18 mouse cellular contexts compared by ENCODE assay signal in genomic region chr3:65230978-65231377, GRCm38 (mm10).
DNase-seq lines count a peak whose midpoint lies in the region; ATAC-seq and TF ChIP-seq lines count a peak whose summit lies in the region.
"Had no signal": no experiment of that assay in that cellular context is flagged by ENCODE, and none has a peak within 500 bp of the region (broad histone marks: within the 10 kb centered on the region; RNA-seq: fewer than 3 reads in every experiment).

No protein-coding gene starts in this region.

- WGBS in forebrain, postnatal 0 days, result 76% methylated on average over 1 of the region's 1 CpGs
- 95% methylated on average over 1 of the region's 1 CpGs for WGBS in forebrain, embryonic 11.5 days
- WGBS in midbrain, embryonic 16.5 days, result 38% methylated on average over 1 of the region's 1 CpGs
- WGBS in midbrain, embryonic 10.5 days, result 65% methylated on average over 1 of the region's 1 CpGs

- H3K36me3 ChIP-seq in forebrain, postnatal 0 days (ENCODE audit: insufficient read depth), result no peaks in the 10 kb centered on the region
- no peaks in the 10 kb centered on the region for H3K36me3 ChIP-seq in forebrain, embryonic 11.5 days (ENCODE audit: control insufficient read depth, insufficient read depth, low read length)
- no peaks in the 10 kb centered on the region for H3K36me3 ChIP-seq in midbrain, embryonic 16.5 days (ENCODE audit: control insufficient read depth, insufficient read depth, low read length)
- no peaks in the 10 kb centered on the region for H3K36me3 ChIP-seq in midbrain, embryonic 10.5 days
- H3K36me3 ChIP-seq: embryonic facial prominence, embryonic 12.5 days; forebrain, embryonic 12.5 days; G1E; heart, embryonic 15.5 days had no signal

- no peak for ATAC-seq in forebrain, postnatal 0 days
- ATAC-seq in forebrain, embryonic 11.5 days (replicated peaks; ENCODE audit: low FRiP score), result no peak
- peak; percentile 48; the same call in 1 of the 2 replicates for ATAC-seq in midbrain, embryonic 16.5 days
- ATAC-seq: CD4-positive, CD25-positive, alpha-beta regulatory T cell, adult 4 months had no signal

- H3K4me2 ChIP-seq in forebrain, postnatal 0 days (ENCODE audit: low read depth), result no peak overlapping the region
- no peak overlapping the region for H3K4me2 ChIP-seq in forebrain, embryonic 11.5 days (ENCODE audit: low read depth, low read length, severe bottlenecking)
- no peak overlapping the region for H3K4me2 ChIP-seq in midbrain, embryonic 16.5 days (ENCODE audit: low read length)
- H3K4me2 ChIP-seq: embryonic facial prominence, embryonic 12.5 days; forebrain, embryonic 12.5 days; heart, embryonic 11.5 days; heart, embryonic 15.5 days had no signal

- no peak overlapping the region for H3K9ac ChIP-seq in forebrain, postnatal 0 days
- no peak overlapping the region for H3K9ac ChIP-seq in forebrain, embryonic 11.5 days (ENCODE audit: low read length)
- no peak overlapping the region for H3K9ac ChIP-seq in midbrain, embryonic 16.5 days (ENCODE audit: low read depth, low read length)
- H3K9ac ChIP-seq: embryonic facial prominence, embryonic 12.5 days; forebrain, embryonic 12.5 days; heart, embryonic 15.5 days had no signal

- no peak for DNase-seq in forebrain, postnatal 0 days
- no peak for DNase-seq in forebrain, embryonic 11.5 days (ENCODE audit: low spot score)
- DNase-seq in layer of hippocampus, adult 2 months (ENCODE audit: low spot score in 2 of 2), result no peak
- no peak for DNase-seq in layer of hippocampus, postnatal 14 days (ENCODE audit: low spot score in 2 of 2)
- no peak for DNase-seq in midbrain, embryonic 10.5 days (ENCODE audit: low spot score)
- no peak for DNase-seq in kidney, postnatal 14 days
- DNase-seq: adrenal gland, postnatal 10 days; B cell, adult 2 months; gastrocnemius, postnatal 14 days; heart, adult 2 months; heart, postnatal 14 days had no signal

- peak overlapping the region; percentile 30; the same call in 1 of the 2 replicates for H3K27ac ChIP-seq in forebrain, postnatal 0 days (ENCODE audit: low read depth, low read length)
- no peak overlapping the region for H3K27ac ChIP-seq in forebrain, embryonic 11.5 days (ENCODE audit: low read depth, low read length)
- H3K27ac ChIP-seq in layer of hippocampus, adult 2 months, result peak overlapping the region; percentile 40
- no peak overlapping the region for H3K27ac ChIP-seq in midbrain, embryonic 16.5 days (ENCODE audit: low read length)
- no peak overlapping the region for H3K27ac ChIP-seq in midbrain, embryonic 10.5 days (replicated peaks)
- H3K27ac ChIP-seq: embryonic facial prominence, embryonic 12.5 days; forebrain, embryonic 12.5 days; heart, adult 2 months; heart, embryonic 15.5 days had no signal

- no peak for TF ChIP-seq CTCF in forebrain, postnatal 0 days (IDR thresholded peaks at IDR 0.05; ENCODE audit: low read depth)
- no peak for TF ChIP-seq CTCF in layer of hippocampus, adult 2 months (conservative IDR thresholded peaks at IDR 0.05)

- H3K9me3 ChIP-seq in forebrain, postnatal 0 days (ENCODE audit: low read length), result peaks cover 6% of the 10 kb centered on the region
- no peaks in the 10 kb centered on the region for H3K9me3 ChIP-seq in forebrain, embryonic 11.5 days (ENCODE audit: control insufficient read depth, low read length)
- H3K9me3 ChIP-seq in midbrain, embryonic 16.5 days (replicated peaks; ENCODE audit: control insufficient read depth, low read length, poor library complexity, severe bottlenecking), result peaks cover 3% of the 10 kb centered on the region; the same call in 1 of the 2 replicates
- peaks cover 5% of the 10 kb centered on the region; the same call in 1 of the 2 replicates for H3K9me3 ChIP-seq in midbrain, embryonic 10.5 days (replicated peaks)
- H3K9me3 ChIP-seq: embryonic facial prominence, embryonic 12.5 days; G1E had no signal

- no peaks in the 10 kb centered on the region for H3K27me3 ChIP-seq in forebrain, postnatal 0 days (ENCODE audit: insufficient read depth, low read length)
- no peaks in the 10 kb centered on the region for H3K27me3 ChIP-seq in forebrain, embryonic 11.5 days (ENCODE audit: control insufficient read depth, insufficient read depth, low read length)
- H3K27me3 ChIP-seq in midbrain, embryonic 16.5 days (ENCODE audit: control insufficient read depth, insufficient read depth, low read depth, low read length), result no peaks in the 10 kb centered on the region
- H3K27me3 ChIP-seq in midbrain, embryonic 10.5 days (ENCODE audit: low read depth, poor library complexity, severe bottlenecking), result no peaks in the 10 kb centered on the region
- H3K27me3 ChIP-seq: embryonic facial prominence, embryonic 12.5 days; forebrain, embryonic 12.5 days; heart, embryonic 15.5 days had no signal

- H3K4me3 ChIP-seq in forebrain, postnatal 0 days (ENCODE audit: low read depth, low read length), result no peak overlapping the region
- no peak overlapping the region for H3K4me3 ChIP-seq in forebrain, embryonic 11.5 days (ENCODE audit: low read depth, low read length)
- H3K4me3 ChIP-seq in layer of hippocampus, adult 2 months, result no peak overlapping the region
- H3K4me3 ChIP-seq in midbrain, embryonic 16.5 days (ENCODE audit: low read depth, low read length), result no peak overlapping the region
- H3K4me3 ChIP-seq in midbrain, embryonic 10.5 days, result no peak overlapping the region
- H3K4me3 ChIP-seq: embryonic facial prominence, embryonic 12.5 days; forebrain, embryonic 12.5 days; heart, adult 2 months; heart, embryonic 15.5 days had no signal

- H3K4me1 ChIP-seq in forebrain, postnatal 0 days (ENCODE audit: insufficient read depth), result no peaks in the 10 kb centered on the region
- no peaks in the 10 kb centered on the region for H3K4me1 ChIP-seq in forebrain, embryonic 11.5 days (replicated peaks; ENCODE audit: control insufficient read depth, insufficient read depth, low read length)
- no peaks in the 10 kb centered on the region for H3K4me1 ChIP-seq in midbrain, embryonic 16.5 days (ENCODE audit: control insufficient read depth, insufficient read depth, low read length)
- H3K4me1 ChIP-seq in midbrain, embryonic 10.5 days, result no peaks in the 10 kb centered on the region
- H3K4me1 ChIP-seq: embryonic facial prominence, embryonic 12.5 days; forebrain, embryonic 12.5 days; heart, embryonic 15.5 days had no signal

Comparison
In these comparisons a context has a peak if more than half of its experiments do, and no peak if none do; other contexts are left out.
1. H3K27ac ChIP-seq: peak in forebrain, postnatal 0 days (single experiment) and layer of hippocampus, adult 2 months (single experiment); none in forebrain, embryonic 11.5 days (single experiment), midbrain, embryonic 16.5 days (single experiment) and midbrain, embryonic 10.5 days (single experiment).